Mouse (Mus musculus): Measurements from ENCODE around the gene H1foo.
A peak's percentile ranks its signal among the peaks of the same experiment; 100 is the strongest.

DNA sequence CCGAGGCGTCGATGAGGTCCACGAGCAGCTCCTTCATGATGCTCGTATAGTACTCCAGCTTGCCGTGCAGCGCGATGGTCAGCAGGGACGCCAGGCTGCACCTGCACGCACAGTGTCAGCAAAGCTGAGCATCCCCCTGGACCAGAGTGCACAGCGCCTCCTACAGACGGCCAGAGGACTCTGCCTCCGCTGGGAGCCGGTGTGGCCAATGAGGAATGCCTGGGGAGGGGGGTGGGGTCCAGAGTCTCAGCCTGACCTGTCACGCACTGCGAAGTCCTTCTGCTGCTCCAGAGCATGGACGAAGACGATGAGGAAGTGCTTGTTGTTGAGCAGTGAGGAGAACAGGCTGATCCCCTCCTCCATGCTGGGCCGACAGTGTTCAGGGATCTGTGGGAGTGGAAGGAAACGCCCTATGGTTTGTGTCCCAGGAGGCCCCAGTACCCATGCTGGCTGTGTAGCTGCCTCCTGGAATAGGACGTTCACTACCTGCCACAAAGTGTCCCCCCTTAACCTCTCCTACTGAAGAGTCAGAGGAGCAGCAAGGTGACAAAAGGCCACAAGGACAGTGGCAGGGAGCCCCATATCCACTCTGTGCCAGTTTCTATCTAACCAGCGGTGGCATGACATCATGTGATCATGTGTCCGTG, 17.8 kb downstream of the H1foo start:
- TF ChIP-seq CTCF (IDR thresholded peaks at IDR 0.05; ENCODE audit: control insufficient read depth, insufficient read depth, insufficient replicate concordance, low read depth, low read length) (peak; percentile 62; the same call in 1 of the 2 replicates), POLR2A (IDR thresholded peaks at IDR 0.05; ENCODE audit: control insufficient read depth, low read depth, low read length) (no peak)
